Mouse (Mus musculus) lung, postnatal 0 days (tissue): Measurements from ENCODE around the gene Dock2.

Experiments used
- CTCF ChIP-seq: IDR thresholded peaks from 2 replicates; pipeline ENCODE4 v1.5.1; 2016; ENCODE audit warnings: antibody characterized with exemption, mild to moderate bottlenecking
- EP300 ChIP-seq: IDR thresholded peaks from 2 replicates; pipeline ENCODE4 v1.6.1; 2016; ENCODE audit warnings: antibody characterized with exemption, mild to moderate bottlenecking, control low read depth

GRCm38 (mm10) chr11:34385001-34385688, 398.5 kb downstream of the Dock2 start:
- TF ChIP-seq CTCF, result no peak
- TF ChIP-seq EP300, result no peak
